Mouse (Mus musculus) CH12.LX (cell line): ENCODE measurements around the gene Lix1l. TPM values are rescaled to one million over a fixed set of nuclear protein-coding genes. Genes with fewer than 3 reads are reported as not detected.

Experiments used
- DNase-seq: peaks from one replicate; pipeline ENCODE4 v3.0.0-alpha.2; 2013; ENCODE audit errors: extremely low read depth
- H3K27ac ChIP-seq: 2 replicates; pipeline ENCODE4 v1.5.1; 2012; ENCODE audit warnings: low read depth, mild to moderate bottlenecking, control low read depth, moderate library complexity; ENCODE audit not compliant: insufficient read depth
- H3K27me3 ChIP-seq: replicated peaks from 2 replicates; pipeline ENCODE3; 2012; ENCODE audit warnings: inconsistent platforms
- H3K36me3 ChIP-seq, 2 experiments: replicated peaks in 1 of 2; 2 replicates each; pipeline versions ENCODE3 to v1.6.1; 2012; ENCODE audit warnings: inconsistent platforms in 1 of 2, low read length in 1 of 2, mild to moderate bottlenecking in 1 of 2, mixed read lengths in 1 of 2, moderate library complexity in 1 of 2; ENCODE audit not compliant: control insufficient read depth in 1 of 2, insufficient read depth in 1 of 2
- H3K4me1 ChIP-seq, 2 experiments: 2 replicates each; pipeline ENCODE4 v1.6.1; 2012; ENCODE audit warnings: inconsistent platforms in 1 of 2, moderate library complexity in 1 of 2; ENCODE audit not compliant: insufficient read depth in 2 of 2, control insufficient read depth in 1 of 2
- H3K4me2 ChIP-seq: 2 replicates; pipeline ENCODE4 v1.6.1; 2012; ENCODE audit warnings: low read depth, mild to moderate bottlenecking, control low read depth; ENCODE audit not compliant: poor library complexity, insufficient read depth, severe bottlenecking
- H3K4me3 ChIP-seq, 3 experiments: fragments of 150-350 bp in 1 of 3; sonication (generic) in 1 of 3; replicated peaks in 1 of 3; 2 replicates each; pipeline versions ENCODE3 to v1.5.1; 2011 to 2012; ENCODE audit warnings: low read depth in 2 of 3, low read length in 2 of 3, mild to moderate bottlenecking in 2 of 3, moderate library complexity in 2 of 3, control low read depth in 1 of 3, improper control_type of control experiment in 1 of 3, inconsistent platforms in 1 of 3, mixed read lengths in 1 of 3; ENCODE audit not compliant: poor library complexity in 1 of 3
- H3K79me2 ChIP-seq: replicated peaks from 2 replicates; pipeline ENCODE4 v1.6.1; 2012; ENCODE audit warnings: mild to moderate bottlenecking, moderate library complexity; ENCODE audit not compliant: control insufficient read depth, poor library complexity, insufficient read depth, severe bottlenecking; ENCODE audit errors: extremely low read depth
- H3K9ac ChIP-seq: 2 replicates; pipeline ENCODE4 v1.6.1; 2012; ENCODE audit warnings: low read depth, mild to moderate bottlenecking, control low read depth, moderate library complexity; ENCODE audit not compliant: insufficient read depth
- H3K9me3 ChIP-seq: replicated peaks from 2 replicates; pipeline ENCODE3; 2012; ENCODE audit warnings: low read length, inconsistent platforms, mixed read lengths
- BHLHE40 ChIP-seq: IDR thresholded peaks from 2 replicates; pipeline ENCODE4 v1.6.1; 2011; ENCODE audit warnings: mild to moderate bottlenecking, low read depth, low read length, improper control_type of control experiment
- CHD2 ChIP-seq: IDR thresholded peaks from 2 replicates; pipeline ENCODE4 v1.6.1; 2011; ENCODE audit warnings: low read length, improper control_type of control experiment
- CTCF ChIP-seq, 2 experiments: IDR thresholded peaks in 1 of 2; conservative IDR thresholded peaks in 1 of 2; 2 replicates each; pipeline ENCODE4 v1.5.1; 2011 to 2012; ENCODE audit warnings: low read depth in 2 of 2, low read length in 2 of 2, improper control_type of control experiment in 1 of 2, inconsistent platforms in 1 of 2, mild to moderate bottlenecking in 1 of 2, moderate library complexity in 1 of 2
- ELF1 ChIP-seq: IDR thresholded peaks from 2 replicates; pipeline ENCODE4 v1.6.1; 2014; ENCODE audit warnings: low read depth, mild to moderate bottlenecking, inconsistent platforms, low read length, improper control_type of control experiment
- ETS1 ChIP-seq: conservative IDR thresholded peaks from 2 replicates; pipeline ENCODE4 v1.6.1; 2012; ENCODE audit warnings: low read depth, mild to moderate bottlenecking, inconsistent platforms, low read length, improper control_type of control experiment, moderate library complexity
- GABPA ChIP-seq: IDR thresholded peaks from 2 replicates; pipeline ENCODE4 v1.6.1; 2012; ENCODE audit warnings: low read depth, low read length, improper control_type of control experiment, inconsistent platforms; ENCODE audit not compliant: insufficient replicate concordance
- HCFC1 ChIP-seq: IDR thresholded peaks from 2 replicates; pipeline ENCODE4 v1.6.1; 2012; ENCODE audit warnings: low read depth, mild to moderate bottlenecking, inconsistent platforms, low read length, improper control_type of control experiment
- IRF4 ChIP-seq: IDR thresholded peaks from 2 replicates; pipeline ENCODE4 v1.6.1; 2014; ENCODE audit warnings: low read depth, mild to moderate bottlenecking, inconsistent platforms, low read length, improper control_type of control experiment
- JUN ChIP-seq: IDR thresholded peaks from 2 replicates; pipeline ENCODE4 v1.6.1; 2011; ENCODE audit warnings: low read depth, mild to moderate bottlenecking, low read length, improper control_type of control experiment, moderate library complexity; ENCODE audit not compliant: insufficient read depth
- KAT2A ChIP-seq: IDR thresholded peaks from 2 replicates; pipeline ENCODE4 v1.6.1; 2012; ENCODE audit warnings: low read length, improper control_type of control experiment, inconsistent platforms; ENCODE audit not compliant: insufficient replicate concordance
- MAFK ChIP-seq: IDR thresholded peaks from 2 replicates; pipeline ENCODE4 v1.6.1; 2011; ENCODE audit warnings: low read length, improper control_type of control experiment; ENCODE audit not compliant: insufficient replicate concordance
- MAX ChIP-seq: IDR thresholded peaks from 2 replicates; pipeline ENCODE4 v1.6.1; 2011; ENCODE audit warnings: low read length, improper control_type of control experiment
- MEF2A ChIP-seq: IDR thresholded peaks from 2 replicates; pipeline ENCODE4 v1.6.1; 2014; ENCODE audit warnings: low read depth, mild to moderate bottlenecking, inconsistent platforms, low read length, improper control_type of control experiment, borderline replicate concordance
- MXI1 ChIP-seq: IDR thresholded peaks from 2 replicates; pipeline ENCODE4 v1.6.1; 2011; ENCODE audit warnings: mild to moderate bottlenecking, low read depth, low read length, improper control_type of control experiment
- MYC ChIP-seq: IDR thresholded peaks from 2 replicates; pipeline ENCODE4 v1.6.1; 2011; ENCODE audit warnings: low read depth, mild to moderate bottlenecking, improper control_type of control experiment, low read length
- NELFE ChIP-seq: IDR thresholded peaks from 2 replicates; pipeline ENCODE4 v1.6.1; 2011; ENCODE audit warnings: low read depth, low read length, improper control_type of control experiment
- NRF1 ChIP-seq: IDR thresholded peaks from 2 replicates; pipeline ENCODE4 v1.6.1; 2014; ENCODE audit warnings: low read depth, mild to moderate bottlenecking, inconsistent platforms, low read length, improper control_type of control experiment, moderate library complexity
- PAX5 ChIP-seq: IDR thresholded peaks from 2 replicates; pipeline ENCODE4 v1.6.1; 2012; ENCODE audit warnings: low read length, inconsistent platforms, mixed read lengths
- POLR2A ChIP-seq: IDR thresholded peaks from 2 replicates; pipeline ENCODE4 v1.6.1; 2011; ENCODE audit warnings: low read depth, mild to moderate bottlenecking, improper control_type of control experiment, low read length
- POLR2AphosphoS2 ChIP-seq: IDR thresholded peaks from 2 replicates; pipeline ENCODE4 v1.6.1; 2011; ENCODE audit warnings: low read depth, low read length, improper control_type of control experiment
- RAD21 ChIP-seq: IDR thresholded peaks from 2 replicates; pipeline ENCODE4 v1.6.1; 2011; ENCODE audit warnings: low read depth, mild to moderate bottlenecking, low read length, improper control_type of control experiment, moderate library complexity
- RCOR1 ChIP-seq: conservative IDR thresholded peaks from 2 replicates; pipeline ENCODE4 v1.6.1; 2012; ENCODE audit warnings: low read depth, mild to moderate bottlenecking, inconsistent platforms, low read length, improper control_type of control experiment
- SIN3A ChIP-seq: IDR thresholded peaks from 2 replicates; pipeline ENCODE4 v1.6.1; 2012; ENCODE audit warnings: low read length, improper control_type of control experiment, inconsistent platforms
- SMC3 ChIP-seq: IDR thresholded peaks from 2 replicates; pipeline ENCODE4 v1.6.1; 2011; ENCODE audit warnings: low read depth, low read length, improper control_type of control experiment
- TBP ChIP-seq: conservative IDR thresholded peaks from 2 replicates; pipeline ENCODE4 v1.6.1; 2011; ENCODE audit warnings: low read depth, low read length, improper control_type of control experiment
- UBTF ChIP-seq: IDR thresholded peaks from 2 replicates; pipeline ENCODE4 v1.6.1; 2012; ENCODE audit warnings: low read depth, mild to moderate bottlenecking, inconsistent platforms, low read length, improper control_type of control experiment, moderate library complexity
- USF1 ChIP-seq: IDR thresholded peaks from 2 replicates; pipeline ENCODE4 v1.6.1; 2014; ENCODE audit warnings: low read depth, mild to moderate bottlenecking, inconsistent platforms, low read length, improper control_type of control experiment
- USF2 ChIP-seq: conservative IDR thresholded peaks from 2 replicates; pipeline ENCODE4 v1.6.1; 2011; ENCODE audit warnings: low read depth, low read length, improper control_type of control experiment
- ZC3H11A ChIP-seq: IDR thresholded peaks from 2 replicates; pipeline ENCODE4 v1.6.1; 2012; ENCODE audit warnings: low read depth, mild to moderate bottlenecking, inconsistent platforms, low read length, improper control_type of control experiment
- ZKSCAN1 ChIP-seq: IDR thresholded peaks from 2 replicates; pipeline ENCODE4 v1.6.1; 2012; ENCODE audit warnings: low read depth, inconsistent platforms, low read length, improper control_type of control experiment, borderline replicate concordance
- ZMIZ1 ChIP-seq: IDR thresholded peaks from 2 replicates; pipeline ENCODE4 v1.6.1; 2012; ENCODE audit warnings: low read depth, mild to moderate bottlenecking, inconsistent platforms, low read length, improper control_type of control experiment
- dilution Hi-C: fragments of 300-500 bp; cut with MboI; formaldehyde crosslinking; loops from 2 replicates; pipeline ENCODE4 v1.14.3; 2020; ENCODE audit warnings: low sequenced_read_pairs; ENCODE audit not compliant: extremely low pct_unique_long_range_greater_than_20kb, extremely low pct_ligation_motif_present
- in situ Hi-C: fragments of 300-500 bp; cut with MboI; formaldehyde crosslinking; loops from 3 replicates; pipeline ENCODE4 v1.14.3; 2019; ENCODE audit warnings: low sequenced_read_pairs, low pct_ligation_motif_present, low pct_unique_long_range_greater_than_20kb, mixed read lengths
- polyA plus RNA-seq: library from polyadenylated mRNA; unstranded; fragments of >175 nt; gene quantifications from 2 replicates; pipeline ENCODE4 v1.2.1, GENCODE M21; 2012; ENCODE audit warnings: low read depth; ENCODE audit not compliant: insufficient read length
- total RNA-seq, 2 experiments: library from RNA; depleted of rRNA; stranded (reverse); fragments of 300-350 nt in 1 of 2; fragments of >200 nt in 1 of 2; gene quantifications; 2 replicates each; pipeline ENCODE4 v1.2.3; 2012 to 2014

Gene Lix1l
- total and polyA plus RNA-seq, 3 experiments = 4.0 to 4.6 (median 4.5) TPM

DNA sequence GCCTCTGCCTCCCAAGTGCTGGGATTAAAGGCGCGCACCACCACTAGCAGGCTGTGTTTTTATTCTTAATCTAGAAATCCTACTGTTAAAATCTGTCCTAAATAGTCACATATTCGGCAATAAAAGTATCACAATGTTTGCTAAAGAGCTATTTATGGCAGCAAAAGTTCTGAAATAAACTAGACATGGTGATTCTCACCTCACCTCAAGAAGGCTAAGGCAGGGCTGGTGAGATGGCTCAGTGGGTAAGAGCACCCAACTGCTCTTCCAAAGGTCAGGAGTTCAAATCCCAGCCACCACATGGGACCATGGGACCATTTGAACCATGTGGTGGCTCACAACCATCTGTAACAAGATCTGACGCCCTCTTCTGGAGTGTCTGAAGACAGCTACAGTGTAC, 10.3 kb upstream of the Lix1l start:
- DNase-seq = no peak
- TF ChIP-seq MXI1 (no peak), TBP (peak; percentile 41; the same call in 1 of the 2 replicates), PAX5 (no peak)
- TF ChIP-seq, all 38 proteins: peak for 1
- in situ Hi-C loops = loop anchor here (5.0 kb wide), 1 partner anchor 42 kb away; no protein-coding TSS in a partner anchor

DNA sequence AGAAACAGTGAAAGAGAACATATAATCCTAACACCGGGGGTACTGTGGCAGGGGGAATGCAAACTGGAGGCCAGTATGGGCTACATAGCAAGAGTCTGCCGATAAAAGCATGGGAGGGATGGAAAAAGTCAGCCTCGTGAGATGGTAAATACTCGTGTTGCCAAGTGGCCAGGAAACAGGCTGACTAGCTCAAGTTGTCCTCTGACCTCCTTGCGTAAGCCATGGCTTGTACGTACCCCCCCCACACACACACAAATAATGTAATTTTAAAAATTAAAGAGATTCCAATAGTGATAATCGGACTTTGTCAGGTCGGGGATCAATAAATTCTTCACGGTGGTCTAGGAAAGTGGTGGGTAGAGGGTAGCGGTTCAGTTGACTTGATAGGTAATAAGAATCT, 7.6 kb upstream of the Lix1l start:
- Histone ChIP-seq H3K27me3 (no peaks in the 10 kb centered on the region), H3K4me2 (peak overlapping the region; percentile 95), H3K9ac (peak overlapping the region; percentile 85), H3K79me2 (no peaks in the 10 kb centered on the region; the same call in 1 of the 2 replicates), H3K4me1 (peaks cover 0 to 10% of the 10 kb centered on the region in 2 experiments; a peak in 1 of 4 replicates), H3K27ac (peak overlapping the region; percentile 41), H3K9me3 (peaks cover 13% of the 10 kb centered on the region), H3K4me3 (peak overlapping the region; percentile 52 to 67 (median 61)), H3K36me3 (peaks cover 0 to 8% of the 10 kb centered on the region in 2 experiments)
- in situ Hi-C loops (loop anchor here (5.0 kb wide), 1 partner anchor 39 kb away; no protein-coding TSS in a partner anchor), dilution Hi-C loops (no loop called here)
- TF ChIP-seq GABPA (no peak), JUN (no peak), USF1 (no peak), ZMIZ1 (no peak), SMC3 (no peak), RAD21 (no peak), MAX (peak; percentile 42; the same call in 1 of the 2 replicates), MXI1 (0 out of 2 replicates have a peak, but pooled peaks have one; percentile 17), TBP (no peak), HCFC1 (0 out of 2 replicates have a peak, but pooled peaks have one; percentile 1), IRF4 (no peak), KAT2A (no peak), CHD2 (no peak), SIN3A (peak; percentile 78), POLR2AphosphoS2 (no peak), RCOR1 (no peak), ETS1 (no peak; the same call in 1 of the 2 replicates), ZKSCAN1 (no peak), ELF1 (no peak), MEF2A (no peak), ZC3H11A (no peak), CTCF (conservative IDR thresholded peaks at IDR 0.05 in 1 of 2, IDR thresholded peaks at IDR 0.05 in 1 of 2; ENCODE audit: low read depth in 2 of 2, low read length in 2 of 2) (no peak), MAFK (no peak), PAX5 (no peak), USF2 (no peak), UBTF (no peak), NRF1 (no peak), POLR2A (no peak), BHLHE40 (no peak), MYC (no peak; the same call in 1 of the 2 replicates), NELFE (no peak)
- peak; percentile 60 for DNase-seq

More for the DNA sequence above, 10.3 kb upstream of the Lix1l start:
- H3K9ac ChIP-seq = no peak overlapping the region
- dilution Hi-C loops = no loop called here
- peaks cover 0 to 4% of the 10 kb centered on the region in 2 experiments for H3K36me3 ChIP-seq
- no peak overlapping the region for H3K27ac ChIP-seq
- peaks cover 3% of the 10 kb centered on the region for H3K9me3 ChIP-seq
- H3K4me2 ChIP-seq = no peak overlapping the region
- H3K4me1 ChIP-seq = peaks cover 0 to 10% of the 10 kb centered on the region in 2 experiments; a peak in 1 of 4 replicates
- no peaks in the 10 kb centered on the region for H3K27me3 ChIP-seq
- H3K79me2 ChIP-seq = no peaks in the 10 kb centered on the region; the same call in 1 of the 2 replicates
- H3K4me3 ChIP-seq = no peak overlapping the region
